Mouse (Mus musculus) G1E (cell line): Measurements from ENCODE around the gene Tspoap1. TPM values are rescaled to one million over a fixed set of nuclear protein-coding genes. Genes with fewer than 3 reads are reported as not detected.

Experiments
- ATAC-seq: 2 replicates; pipeline ENCODE4 v1.8.0; 2016; ENCODE audit warnings: mild to moderate bottlenecking; ENCODE audit not compliant: insufficient number of reproducible peaks, poor library complexity, low FRiP score, severe bottlenecking; ENCODE audit errors: extremely low read depth
- DNase-seq: peaks from one replicate; pipeline ENCODE4 v3.0.0; 2012; ENCODE audit warnings: low spot score
- H3K27me3 ChIP-seq: 2 replicates; pipeline ENCODE4 v1.6.1; 2012; ENCODE audit warnings: mild to moderate bottlenecking, low read length, inconsistent platforms; ENCODE audit not compliant: insufficient read depth
- H3K36me3 ChIP-seq: replicated peaks from 2 replicates; pipeline ENCODE3; 2012; ENCODE audit warnings: mild to moderate bottlenecking, inconsistent platforms
- H3K4me1 ChIP-seq: 2 replicates; pipeline ENCODE4 v1.6.1; 2012; ENCODE audit warnings: low read depth, low read length, inconsistent platforms, mixed read lengths; ENCODE audit not compliant: insufficient read depth
- H3K4me3 ChIP-seq: 2 replicates; pipeline ENCODE4 v1.5.1; 2012; ENCODE audit warnings: low read depth, mild to moderate bottlenecking, inconsistent platforms, low read length, moderate library complexity, mixed read lengths
- H3K9me3 ChIP-seq: replicated peaks from 2 replicates; pipeline ENCODE4 v1.6.1; 2012; ENCODE audit warnings: inconsistent platforms
- CTCF ChIP-seq: IDR thresholded peaks from 2 replicates; pipeline ENCODE4 v1.5.1; 2012; ENCODE audit warnings: low read depth, low read length, inconsistent platforms, mixed read lengths
- GATA1 ChIP-seq: IDR thresholded peaks from 2 replicates; pipeline ENCODE4 v1.6.1; 2012; ENCODE audit warnings: borderline replicate concordance, low read length, inconsistent platforms, mixed read lengths
- GATA2 ChIP-seq: IDR thresholded peaks from 2 replicates; pipeline ENCODE4 v1.6.1; 2012; ENCODE audit warnings: low read depth, low read length, inconsistent platforms, borderline replicate concordance
- POLR2AphosphoS5 ChIP-seq: IDR thresholded peaks from 2 replicates; pipeline ENCODE4 v1.6.1; 2012; ENCODE audit warnings: low read depth, low read length, inconsistent platforms; ENCODE audit not compliant: insufficient replicate concordance
- TAL1 ChIP-seq: conservative IDR thresholded peaks from 2 replicates; pipeline ENCODE4 v1.6.1; 2012; ENCODE audit warnings: low read depth, low read length, inconsistent platforms, mixed read lengths
- polyA plus RNA-seq: library from polyadenylated mRNA; stranded (reverse); fragments of >175 nt; gene quantifications from 2 replicates; pipeline ENCODE4 v1.2.3, GENCODE M21; 2012
- total RNA-seq, 2 experiments: library from RNA; stranded (forward) in 1 of 2; stranded (reverse) in 1 of 2; fragments of 200-1000 nt in 1 of 2; fragments of >200 nt in 1 of 2; fragmentation: Nextera tagmentation in 1 of 2; gene quantifications; 2 replicates each; pipeline ENCODE4 v1.2.3; 2014 to 2017

The Tspoap1 gene
- total and polyA plus RNA-seq, 3 experiments = 9.9 to 17.4 (median 10.2) TPM

- no peak for TF ChIP-seq GATA1
- no peak for TF ChIP-seq TAL1
- TF ChIP-seq POLR2AphosphoS5 = no peak
- TF ChIP-seq GATA2 = no peak
- no peak for TF ChIP-seq CTCF
- no peaks in the 10 kb centered on the region for H3K36me3 ChIP-seq
- DNase-seq (no peak), ATAC-seq (no peak)
- H3K4me3 ChIP-seq = no peak overlapping the region
- peaks cover 25% of the 10 kb centered on the region for H3K27me3 ChIP-seq
- no peaks in the 10 kb centered on the region for H3K4me1 ChIP-seq
- H3K9me3 ChIP-seq = no peaks in the 10 kb centered on the region
Measured at GRCm38 (mm10) chr11:87816707-87817442, 56.5 kb downstream of the Tspoap1 start.

GRCm38 (mm10) chr11:87817443-87817773 lies 57.1 kb downstream of the Tspoap1 start:
- no peak for ATAC-seq
- no peaks in the 10 kb centered on the region for H3K4me1 ChIP-seq
- no peak for DNase-seq
- H3K36me3 ChIP-seq = no peaks in the 10 kb centered on the region
- peaks cover 23% of the 10 kb centered on the region; the same call in 1 of the 2 replicates for H3K27me3 ChIP-seq
- no peaks in the 10 kb centered on the region for H3K9me3 ChIP-seq
- no peak overlapping the region for H3K4me3 ChIP-seq
- no peak for TF ChIP-seq CTCF

GRCm38 (mm10) chr11:87821502-87821901 lies 61.2 kb downstream of the Tspoap1 start:
- ATAC-seq (no peak), DNase-seq (no peak)
- Histone ChIP-seq H3K4me3 (no peak overlapping the region), H3K27me3 (peaks cover 30% of the 10 kb centered on the region), H3K4me1 (no peaks in the 10 kb centered on the region), H3K9me3 (no peaks in the 10 kb centered on the region), H3K36me3 (no peaks in the 10 kb centered on the region)
- TF ChIP-seq GATA1 (no peak), POLR2AphosphoS5 (no peak), GATA2 (no peak), TAL1 (no peak), CTCF (no peak)

GRCm38 (mm10) chr11:87828239-87828900 lies 68.0 kb downstream of the Tspoap1 start, which contains the start of gene Lpo:
Gene Lpo (minus strand): TSS chr11:87828289.
- TF ChIP-seq TAL1 (no peak), GATA2 (no peak), POLR2AphosphoS5 (no peak), GATA1 (no peak)
- Histone ChIP-seq H3K9me3 (no peaks in the 10 kb centered on the region), H3K4me1 (no peaks in the 10 kb centered on the region), H3K36me3 (no peaks in the 10 kb centered on the region), H3K27me3 (peaks cover 9% of the 10 kb centered on the region), H3K4me3 (no peak within 1 kb of the TSS)
- no peak for ATAC-seq
- DNase-seq = no peak

Other genes with a start within 250 kb of the Tspoap1 start
- not detected in 2 replicates for gene Gm11492, start 193.9 kb upstream of the Tspoap1 start, total RNA-seq (2014; fragmentation: Nextera tagmentation)
- 0.05 TPM in 1 of 2 replicates, not detected in the other for gene Gm11492, start 193.9 kb upstream of the Tspoap1 start, total RNA-seq (2017)
- gene Gm11492, start 193.9 kb upstream of the Tspoap1 start, polyA plus RNA-seq = not detected in 2 replicates
- 3.1 TPM in 1 of 2 replicates, not detected in the other for gene Sept4, start 191.6 kb upstream of the Tspoap1 start, total RNA-seq (2014; fragmentation: Nextera tagmentation)
- gene Sept4, start 191.6 kb upstream of the Tspoap1 start, total RNA-seq (2017) = 1.2 and 2.6 TPM in 2 replicates
- 0.61 and 0.91 TPM in 2 replicates for gene Sept4, start 191.6 kb upstream of the Tspoap1 start, polyA plus RNA-seq
- 14.3 and 15.2 TPM in 2 replicates for gene Mtmr4, start 168.4 kb upstream of the Tspoap1 start, total RNA-seq (2014; fragmentation: Nextera tagmentation)
- gene Mtmr4, start 168.4 kb upstream of the Tspoap1 start, total RNA-seq (2017) = 18.2 and 20.2 TPM in 2 replicates
- gene Mtmr4, start 168.4 kb upstream of the Tspoap1 start, polyA plus RNA-seq = 5.5 and 7.3 TPM in 2 replicates
- 0.45 TPM in 1 of 2 replicates, not detected in the other for gene Hsf5, start 143.4 kb upstream of the Tspoap1 start, total RNA-seq (2014; fragmentation: Nextera tagmentation)
- gene Hsf5, start 143.4 kb upstream of the Tspoap1 start, total RNA-seq (2017) = 0.05 and 0.06 TPM in 2 replicates
- not detected in 2 replicates for gene Hsf5, start 143.4 kb upstream of the Tspoap1 start, polyA plus RNA-seq
- 28.4 and 31.1 TPM in 2 replicates for gene Rnf43, start 97.8 kb upstream of the Tspoap1 start, total RNA-seq (2014; fragmentation: Nextera tagmentation)
- gene Rnf43, start 97.8 kb upstream of the Tspoap1 start, total RNA-seq (2017) = 13.9 and 14.8 TPM in 2 replicates
- gene Rnf43, start 97.8 kb upstream of the Tspoap1 start, polyA plus RNA-seq = 5.4 and 8.7 TPM in 2 replicates
- 64.1 and 95.8 TPM in 2 replicates for gene Supt4a, start 23.0 kb upstream of the Tspoap1 start, total RNA-seq (2014; fragmentation: Nextera tagmentation)
- 155 and 172 TPM in 2 replicates for gene Supt4a, start 23.0 kb upstream of the Tspoap1 start, total RNA-seq (2017)
- gene Supt4a, start 23.0 kb upstream of the Tspoap1 start, polyA plus RNA-seq = 14.7 and 15.4 TPM in 2 replicates
- not detected in 2 replicates for gene Mpo, start 33.0 kb downstream of the Tspoap1 start, total RNA-seq (2014; fragmentation: Nextera tagmentation)
- 0.05 and 0.70 TPM in 2 replicates for gene Mpo, start 33.0 kb downstream of the Tspoap1 start, total RNA-seq (2017)
- 1.6 and 1.7 TPM in 2 replicates for gene Mpo, start 33.0 kb downstream of the Tspoap1 start, polyA plus RNA-seq
- gene Lpo, start 67.7 kb downstream of the Tspoap1 start, total RNA-seq (2014; fragmentation: Nextera tagmentation) = not detected in 2 replicates
- gene Lpo, start 67.7 kb downstream of the Tspoap1 start, total RNA-seq (2017) = not detected in 2 replicates
- gene Lpo, start 67.7 kb downstream of the Tspoap1 start, polyA plus RNA-seq = not detected in 2 replicates
- gene Mks1, start 92.7 kb downstream of the Tspoap1 start, total RNA-seq (2014; fragmentation: Nextera tagmentation) = 2.7 and 3.2 TPM in 2 replicates
- 2.4 and 3.7 TPM in 2 replicates for gene Mks1, start 92.7 kb downstream of the Tspoap1 start, total RNA-seq (2017)
- gene Mks1, start 92.7 kb downstream of the Tspoap1 start, polyA plus RNA-seq = 4.6 and 6.1 TPM in 2 replicates
- gene Epx, start 115.0 kb downstream of the Tspoap1 start, total RNA-seq (2014; fragmentation: Nextera tagmentation) = not detected in 2 replicates
- 0.29 TPM in 1 of 2 replicates, not detected in the other for gene Epx, start 115.0 kb downstream of the Tspoap1 start, total RNA-seq (2017)
- gene Epx, start 115.0 kb downstream of the Tspoap1 start, polyA plus RNA-seq = not detected in 2 replicates
- not detected in 2 replicates for gene Olfr462, start 131.7 kb downstream of the Tspoap1 start, total RNA-seq (2014; fragmentation: Nextera tagmentation)
- 0.05 and 0.23 TPM in 2 replicates for gene Olfr462, start 131.7 kb downstream of the Tspoap1 start, total RNA-seq (2017)
- gene Olfr462, start 131.7 kb downstream of the Tspoap1 start, polyA plus RNA-seq = not detected in 2 replicates
- not detected in 2 replicates for gene Olfr463, start 136.8 kb downstream of the Tspoap1 start, total RNA-seq (2014; fragmentation: Nextera tagmentation)
- 0.06 TPM in 1 of 2 replicates, not detected in the other for gene Olfr463, start 136.8 kb downstream of the Tspoap1 start, total RNA-seq (2017)
- not detected in 2 replicates for gene Olfr463, start 136.8 kb downstream of the Tspoap1 start, polyA plus RNA-seq
- not detected in 2 replicates for gene Olfr464, start 160.4 kb downstream of the Tspoap1 start, total RNA-seq (2014; fragmentation: Nextera tagmentation)
- 0.29 TPM in 1 of 2 replicates, not detected in the other for gene Olfr464, start 160.4 kb downstream of the Tspoap1 start, total RNA-seq (2017)
- gene Olfr464, start 160.4 kb downstream of the Tspoap1 start, polyA plus RNA-seq = not detected in 2 replicates
- gene Dynll2, start 227.0 kb downstream of the Tspoap1 start, total RNA-seq (2014; fragmentation: Nextera tagmentation) = 10.4 and 12.3 TPM in 2 replicates
- gene Dynll2, start 227.0 kb downstream of the Tspoap1 start, total RNA-seq (2017) = 13.2 and 17.4 TPM in 2 replicates
- gene Dynll2, start 227.0 kb downstream of the Tspoap1 start, polyA plus RNA-seq = 45.5 and 48.2 TPM in 2 replicates